Mouse (Mus musculus): Measurements from ENCODE around the gene Slc16a10.

The Slc16a10 gene

DNA sequence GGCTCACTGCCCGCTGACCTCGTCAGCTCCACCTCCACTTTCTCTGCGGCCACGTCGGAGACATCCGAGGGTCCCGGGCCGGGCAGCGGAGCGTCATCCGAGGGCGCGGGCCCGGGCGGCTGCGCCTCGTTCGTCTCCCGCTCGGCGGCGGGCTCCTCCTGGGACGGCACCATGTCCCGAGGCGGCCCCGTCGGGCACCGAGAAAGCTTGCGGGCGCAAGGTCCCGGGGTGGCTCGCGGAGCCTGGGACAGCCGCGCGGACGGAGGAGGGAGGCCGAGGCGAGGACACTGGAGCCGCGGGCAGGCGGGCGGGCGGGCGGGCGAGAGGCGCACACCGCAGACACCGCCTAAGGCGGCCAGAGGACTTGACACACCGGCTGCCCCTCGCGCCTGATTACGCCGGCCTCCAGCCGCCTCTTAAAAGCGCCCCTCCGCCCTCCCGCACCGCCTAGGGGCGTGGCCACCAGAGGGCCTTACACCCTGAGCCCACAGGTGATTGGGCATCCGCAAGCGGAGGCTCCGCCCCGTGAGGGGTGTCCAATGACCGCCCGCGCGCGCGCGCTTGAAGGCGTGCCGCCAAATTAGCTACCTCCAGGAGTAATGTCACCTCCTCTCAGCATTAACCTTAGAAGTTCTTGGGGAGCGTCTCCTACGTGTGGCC is at the start of gene Slc16a10:
Gene Slc16a10 (minus strand): TSS at position 395 of the 660 bp plus-strand sequence.
- DNase-seq, result peak; percentile 94

DNA sequence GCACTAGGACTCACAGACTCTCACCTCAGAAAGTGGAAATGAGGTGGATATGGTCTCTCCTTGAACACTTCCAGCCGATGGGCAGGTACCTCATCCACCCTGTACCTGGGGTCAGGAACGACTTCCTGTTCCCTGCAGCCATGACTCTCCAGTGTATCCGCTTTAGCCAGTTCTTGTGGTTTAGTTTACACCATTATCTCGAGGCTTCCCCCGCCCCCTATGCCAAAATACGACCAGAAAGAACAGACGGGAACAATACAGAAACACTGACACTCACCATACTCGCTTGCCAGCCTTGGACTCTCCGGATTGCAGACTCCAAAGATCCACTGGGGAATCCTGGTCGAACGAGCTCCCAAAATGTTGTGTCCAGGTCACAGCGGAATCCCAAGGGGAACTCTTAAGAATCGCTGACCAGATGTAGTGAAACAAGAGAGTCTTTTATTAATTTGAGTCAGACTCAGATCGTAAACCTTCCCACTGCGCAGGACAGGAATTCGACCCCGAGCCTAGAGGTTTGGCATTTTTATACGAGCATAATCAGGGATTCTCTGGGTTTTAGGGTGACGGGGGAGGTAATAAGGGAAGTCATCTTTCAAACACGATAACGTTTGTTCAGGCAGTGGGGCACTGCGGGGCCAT is 49.4 kb upstream of the Slc16a10 start:
- peak; percentile 11 for DNase-seq

DNA sequence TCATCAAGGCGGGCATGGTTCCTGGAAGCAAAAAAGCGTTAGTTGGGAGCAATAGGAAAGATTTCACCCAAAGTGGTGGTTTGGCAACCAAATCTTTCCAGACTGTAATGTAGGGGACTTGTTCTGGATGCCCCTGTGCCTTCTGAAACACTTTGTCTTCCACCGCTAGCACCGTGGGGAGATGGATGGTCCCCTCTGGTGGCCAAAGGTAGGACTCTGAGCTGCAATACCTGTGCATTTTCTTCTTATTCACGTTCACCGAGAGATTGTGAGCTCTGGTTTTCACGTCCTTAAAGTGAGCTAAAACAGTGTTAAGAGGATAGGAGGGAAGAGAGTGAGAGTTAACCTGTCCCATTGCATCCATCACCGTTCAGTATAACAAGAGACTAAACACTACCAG is 48.8 kb upstream of the Slc16a10 start:
- no peak for DNase-seq

DNA sequence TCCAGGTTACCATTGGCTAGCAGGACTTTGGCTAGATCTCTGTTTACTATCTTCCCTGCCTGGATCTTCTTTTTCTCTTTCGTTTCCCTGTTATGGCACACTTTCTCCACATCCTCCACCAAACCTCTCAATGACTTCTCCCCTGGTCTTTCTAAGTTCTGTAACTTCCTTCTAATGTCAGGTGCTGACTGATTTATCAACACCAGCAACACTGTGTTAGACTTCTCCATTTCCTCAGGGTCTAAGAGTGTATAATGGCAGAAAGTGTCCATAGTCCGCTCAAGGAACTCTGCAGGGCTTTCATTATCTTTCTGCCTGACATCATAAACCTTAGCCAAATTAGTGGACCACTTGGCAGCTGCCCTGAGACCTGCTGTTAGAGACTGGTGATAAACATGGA is 47.6 kb upstream of the Slc16a10 start:
- no peak for DNase-seq

DNA sequence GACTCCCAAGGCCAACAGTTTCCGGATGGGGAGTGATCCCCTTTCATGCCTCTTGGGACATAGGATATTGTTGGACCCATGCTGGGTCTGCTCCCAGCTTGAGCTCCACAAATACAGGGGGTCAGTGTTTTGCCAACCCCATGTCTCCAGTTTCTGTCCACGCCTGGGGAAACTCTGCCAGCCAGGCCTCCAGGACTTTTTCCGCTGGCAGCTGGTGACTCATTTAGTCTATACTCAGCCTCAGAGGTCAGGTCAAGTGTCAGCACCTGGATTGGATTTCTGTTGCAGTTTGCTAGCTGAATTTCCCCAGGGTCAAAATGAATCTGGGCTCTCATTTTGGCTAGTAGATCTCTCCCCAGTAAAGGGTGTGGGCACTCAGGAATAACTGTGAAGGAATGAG is 46.8 kb upstream of the Slc16a10 start:
- no peak for DNase-seq

DNA sequence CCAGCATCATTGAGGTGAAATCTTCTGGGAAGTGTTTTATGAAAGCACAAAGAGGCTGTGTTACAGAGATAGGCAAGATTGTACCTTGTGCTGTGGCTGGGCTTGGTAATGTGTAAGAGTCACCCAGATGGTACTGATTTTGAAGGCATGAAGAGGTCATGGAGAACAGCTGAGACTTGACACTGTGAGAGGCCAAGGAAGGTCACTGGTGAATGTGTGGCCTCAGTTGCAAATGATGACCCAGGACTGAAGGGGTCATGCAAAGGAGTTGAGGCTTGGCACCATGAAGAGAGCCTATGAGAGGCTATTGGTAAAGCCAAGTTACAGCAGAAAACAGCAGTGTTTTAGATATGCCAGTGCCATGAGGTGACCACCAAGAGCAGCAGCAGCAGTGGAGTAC is 43.9 kb upstream of the Slc16a10 start:
- no peak for DNase-seq

DNA sequence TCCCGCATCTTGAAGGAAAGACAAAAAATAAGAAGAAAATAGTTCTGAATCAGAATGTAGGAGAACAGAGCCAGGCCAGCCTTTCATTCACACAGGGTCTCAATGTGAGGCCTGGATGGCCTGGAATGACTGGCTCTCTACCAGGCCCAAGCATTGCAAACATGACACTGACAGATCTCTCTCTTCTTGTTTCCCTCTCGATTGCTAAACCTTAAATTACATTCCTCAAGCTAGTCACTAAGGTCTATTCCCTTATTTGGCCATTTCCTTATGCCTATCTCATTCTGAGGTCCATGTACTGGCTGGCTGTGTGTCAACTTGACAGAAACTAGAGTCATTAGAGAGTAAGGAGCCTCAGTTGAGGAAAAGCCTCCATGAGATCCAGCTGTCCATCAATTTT is 38.0 kb upstream of the Slc16a10 start:
- DNase-seq, result peak; percentile 46

DNA sequence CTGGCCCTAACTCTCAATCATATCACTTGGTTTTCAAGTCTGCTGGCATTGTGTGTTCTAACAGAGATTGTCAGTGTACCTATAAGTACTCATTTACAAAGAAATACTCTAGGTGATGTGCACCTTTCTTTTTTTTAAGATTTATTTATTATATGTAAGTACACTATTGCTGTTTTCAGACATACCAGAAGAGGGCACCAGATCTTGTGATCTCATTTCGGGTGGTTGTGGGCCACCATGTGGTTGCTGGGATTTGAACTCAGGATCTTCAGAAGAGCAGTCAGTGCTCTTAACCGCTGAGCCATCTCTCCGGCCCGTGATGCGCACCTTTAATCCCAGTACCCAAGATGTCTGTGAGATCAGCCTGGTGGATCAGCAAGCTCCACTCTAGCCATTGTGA is 37.1 kb upstream of the Slc16a10 start:
- DNase-seq, result no peak

DNA sequence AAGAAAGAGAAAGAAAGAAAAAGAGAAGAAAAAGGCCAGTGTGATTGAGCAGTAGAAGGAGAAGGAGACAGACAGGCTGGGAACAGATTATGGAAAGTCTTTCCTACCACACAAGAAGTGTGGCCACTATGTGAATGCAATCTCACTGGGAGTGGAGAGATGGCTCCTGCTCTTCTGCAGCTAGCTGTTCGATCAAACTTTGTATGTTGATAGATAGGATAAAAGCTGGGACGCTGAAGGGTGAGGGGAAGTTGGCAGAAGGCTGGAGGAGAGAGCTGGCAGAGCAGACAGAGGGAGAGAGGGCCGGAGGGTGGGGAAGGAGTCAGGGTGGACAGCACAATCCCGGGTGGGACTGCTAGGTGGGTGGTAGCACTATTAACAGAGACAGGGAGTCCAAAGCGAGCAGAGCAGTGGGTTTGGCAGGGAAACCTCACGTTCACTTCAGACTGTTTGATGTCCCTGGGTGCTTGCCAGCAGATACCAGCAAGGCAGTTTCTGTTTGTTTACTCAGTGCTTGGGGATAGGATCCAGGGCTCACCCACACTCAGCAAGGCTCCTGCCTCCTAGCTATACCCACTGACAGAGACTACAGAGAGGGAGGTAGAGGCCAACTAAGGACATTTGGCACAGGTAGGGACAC is 35.4 kb upstream of the Slc16a10 start:
- DNase-seq, result peak; percentile 69

DNA sequence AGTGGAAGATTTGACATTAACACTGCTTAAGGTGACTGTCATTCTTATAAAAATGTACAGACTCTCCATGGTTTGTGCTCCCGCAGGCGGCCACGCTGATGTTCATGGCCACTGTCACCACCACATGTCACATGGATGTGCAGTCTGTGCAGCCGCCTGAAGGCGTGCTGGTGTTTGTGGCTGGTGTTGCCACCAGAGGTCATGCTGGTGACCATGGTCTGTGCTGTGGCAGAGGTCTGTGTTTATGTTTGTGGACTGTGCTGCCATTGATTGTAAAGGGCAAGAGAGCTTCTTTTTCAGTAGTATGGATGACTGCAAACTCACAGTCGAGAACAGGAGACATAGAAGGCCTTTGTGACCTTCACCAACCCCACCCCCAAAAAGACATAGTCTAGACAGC is 30.1 kb upstream of the Slc16a10 start:
- no peak for DNase-seq

DNA sequence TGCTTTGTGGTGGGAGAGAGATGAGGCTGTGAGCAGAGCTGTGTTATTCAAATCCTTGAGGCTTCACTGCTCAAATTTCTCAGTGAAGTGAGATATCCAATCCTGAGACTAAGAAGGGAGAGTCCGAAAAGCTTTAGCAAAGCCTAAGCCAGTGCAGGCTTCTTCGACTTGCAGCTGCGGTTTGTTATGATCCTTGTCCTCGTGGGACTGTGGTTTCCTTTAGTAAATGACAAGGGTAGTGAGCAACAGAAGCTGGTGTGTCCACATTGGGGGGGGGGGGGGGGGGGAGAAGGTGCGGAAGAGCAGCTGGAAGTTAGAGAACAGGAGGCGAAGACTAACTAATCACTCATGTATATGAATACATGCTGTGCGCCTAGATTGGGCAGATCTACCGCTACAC is 29.2 kb upstream of the Slc16a10 start:
- no peak for DNase-seq

DNA sequence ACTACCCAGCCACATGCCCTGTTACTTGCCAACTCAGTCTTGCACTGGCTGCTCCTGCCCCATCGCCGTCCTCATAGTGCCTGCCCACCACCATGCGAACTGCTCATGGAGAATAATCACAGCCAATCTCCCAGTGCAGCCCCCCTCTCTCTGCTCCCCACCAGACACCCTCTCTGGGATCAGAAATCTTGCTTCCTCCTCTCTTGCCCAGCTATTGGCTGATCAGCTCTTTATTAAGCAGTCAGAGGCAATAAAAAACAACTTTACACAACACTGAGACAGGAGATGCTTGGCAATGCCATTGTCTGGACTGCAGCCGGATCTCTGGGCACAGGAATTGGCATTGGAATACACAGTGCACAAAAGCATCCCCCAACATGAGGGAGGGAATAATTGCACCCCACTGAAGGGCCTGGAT is 28.1 kb upstream of the Slc16a10 start:
- DNase-seq, result no peak

DNA sequence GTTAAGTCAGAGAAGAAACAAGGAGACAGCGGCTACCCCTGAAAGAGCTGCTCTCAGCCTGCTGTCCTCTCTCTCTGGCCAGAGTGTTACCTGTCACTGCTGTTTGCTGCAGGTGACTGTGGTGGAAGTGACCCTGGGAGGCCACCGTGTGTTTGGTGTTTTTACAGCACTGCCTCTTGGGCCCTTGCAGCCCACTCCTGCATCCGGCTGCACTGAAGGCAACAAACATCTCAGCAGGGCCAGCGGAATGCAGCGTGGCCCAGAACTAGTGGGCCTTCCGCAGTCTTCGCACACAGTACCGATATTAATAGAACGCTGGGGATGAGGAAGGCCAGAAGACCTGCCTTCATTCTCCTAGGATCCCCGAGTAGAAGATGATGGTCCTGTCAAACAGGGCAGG is 27.5 kb upstream of the Slc16a10 start:
- DNase-seq, result no peak

DNA sequence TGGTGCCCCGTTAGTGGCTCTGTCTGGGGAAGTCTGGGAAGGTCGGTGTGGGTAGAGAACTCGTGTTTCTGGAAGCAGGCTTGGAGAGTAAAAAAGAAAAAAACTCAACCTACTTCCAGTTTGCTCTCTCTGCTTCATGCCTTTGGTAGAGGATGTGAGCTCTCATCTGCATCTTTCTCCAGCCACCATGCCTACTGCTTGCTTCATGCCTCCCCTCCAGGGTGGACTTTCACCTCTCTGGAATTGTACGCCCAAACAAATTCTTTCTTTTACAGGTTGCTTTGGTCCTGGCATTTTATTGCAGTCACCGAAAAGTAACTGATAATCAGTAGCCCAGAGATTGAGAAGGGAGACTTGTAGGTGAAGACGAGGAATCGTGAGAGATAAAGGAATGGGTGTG is 27.0 kb upstream of the Slc16a10 start:
- DNase-seq, result no peak

DNA sequence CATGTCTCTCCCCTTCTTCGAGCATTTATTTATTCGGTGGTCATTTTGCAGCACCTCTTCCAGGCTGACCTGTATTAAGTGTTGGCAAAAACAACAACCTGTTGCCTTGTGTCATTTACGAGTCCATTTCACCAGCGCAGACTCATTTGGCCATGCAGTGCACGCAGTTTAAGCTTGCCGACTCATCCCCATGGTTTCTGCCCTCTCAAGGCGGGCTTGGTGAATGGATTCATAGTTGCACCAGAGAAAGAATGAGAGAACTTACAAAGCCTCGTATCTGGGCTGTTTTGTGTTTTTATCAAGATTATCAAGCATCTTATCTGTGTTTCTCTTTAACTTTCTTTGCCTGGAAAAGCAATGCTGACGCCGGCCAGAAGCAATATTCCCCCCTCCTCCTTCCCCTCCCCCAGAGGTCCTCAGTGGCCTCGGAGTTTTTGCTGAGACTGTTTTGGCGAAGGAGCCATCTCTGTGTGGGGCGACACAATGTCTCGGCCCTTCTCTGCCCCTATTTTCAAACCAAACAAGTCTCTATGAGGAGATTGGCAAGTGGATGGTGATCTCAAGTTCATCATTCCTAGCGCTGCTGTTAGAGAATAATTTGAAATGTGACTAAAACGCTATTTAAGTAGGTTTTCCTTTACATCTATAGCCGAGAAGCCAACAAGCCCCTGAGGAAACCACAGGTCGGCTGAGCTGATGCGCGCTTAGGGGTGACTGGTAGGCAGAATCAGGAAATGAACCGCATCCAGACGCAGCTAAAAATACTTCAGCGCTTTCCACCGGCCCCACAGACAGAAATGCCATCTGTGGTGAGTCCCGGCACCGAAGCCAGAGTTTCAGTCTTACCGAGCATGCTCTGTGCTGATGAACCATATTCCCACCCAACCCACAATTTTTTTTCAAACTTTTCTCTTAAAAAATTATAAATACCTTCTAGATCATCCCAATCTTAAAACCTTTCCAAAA is 22.6 kb upstream of the Slc16a10 start:
- DNase-seq, result no peak

DNA sequence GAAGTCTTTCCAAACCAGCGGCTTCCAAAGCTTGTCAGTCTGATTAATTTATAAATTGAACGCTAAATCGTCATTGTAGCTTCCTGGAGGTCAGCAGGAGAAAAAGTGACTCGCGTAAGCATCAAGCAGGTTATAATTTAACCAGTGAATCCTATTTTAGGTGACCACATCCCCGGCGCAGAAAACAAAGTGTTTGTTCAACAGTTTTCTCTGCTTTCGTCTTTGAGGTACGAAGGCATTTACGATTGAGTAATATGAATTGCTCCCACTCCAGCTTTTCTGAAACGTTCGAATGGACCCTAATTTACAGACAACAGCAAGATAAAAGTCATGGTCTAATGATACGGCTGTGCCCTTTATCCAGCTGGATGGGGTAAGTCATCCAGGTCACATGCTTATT is 21.9 kb upstream of the Slc16a10 start:
- DNase-seq, result no peak

DNA sequence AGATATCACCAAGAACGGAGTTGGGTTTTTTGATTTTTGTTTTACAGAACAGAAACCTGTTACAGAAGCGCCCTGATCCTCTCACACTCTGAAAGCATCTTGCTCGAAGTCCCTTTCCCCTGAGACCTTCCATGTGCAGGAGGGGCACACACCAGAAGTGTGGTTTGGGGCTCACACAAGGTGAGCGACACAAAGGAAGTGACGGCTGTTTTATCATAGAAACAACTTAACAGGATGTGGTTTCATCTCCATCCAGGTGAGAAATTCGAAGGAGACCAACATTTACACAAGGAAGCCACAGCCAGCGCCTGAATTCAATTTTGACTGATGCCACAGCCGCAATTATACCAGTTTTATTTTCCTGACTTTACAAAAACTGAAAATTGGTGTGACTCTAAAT is 21.3 kb upstream of the Slc16a10 start:
- no peak for DNase-seq

DNA sequence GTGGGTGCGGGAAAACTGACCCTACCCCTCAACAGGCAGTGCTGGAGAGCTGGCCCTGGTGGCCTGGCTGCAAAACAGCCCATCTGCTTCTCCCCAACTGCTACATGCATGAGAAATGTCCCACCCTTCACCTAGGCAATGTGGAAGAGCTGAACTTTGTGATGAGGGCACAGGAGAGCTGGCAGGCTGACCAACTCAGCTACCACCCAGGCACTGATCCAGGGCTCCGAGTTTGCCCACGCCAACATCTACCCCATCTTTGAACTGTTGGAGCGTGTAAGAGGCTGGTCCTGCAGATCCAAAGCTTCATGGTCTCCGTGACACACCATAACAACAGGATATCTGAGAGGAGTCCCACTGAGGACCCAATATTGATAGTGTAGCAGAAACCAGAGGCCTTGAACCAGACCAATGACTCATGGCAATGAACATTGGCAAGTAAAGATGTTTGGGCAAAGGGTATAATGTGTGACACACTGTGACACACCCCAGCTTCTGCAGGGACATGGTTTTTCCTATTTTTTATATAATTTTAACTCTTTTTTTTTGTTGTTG is 19.7 kb upstream of the Slc16a10 start:
- no peak for DNase-seq

DNA sequence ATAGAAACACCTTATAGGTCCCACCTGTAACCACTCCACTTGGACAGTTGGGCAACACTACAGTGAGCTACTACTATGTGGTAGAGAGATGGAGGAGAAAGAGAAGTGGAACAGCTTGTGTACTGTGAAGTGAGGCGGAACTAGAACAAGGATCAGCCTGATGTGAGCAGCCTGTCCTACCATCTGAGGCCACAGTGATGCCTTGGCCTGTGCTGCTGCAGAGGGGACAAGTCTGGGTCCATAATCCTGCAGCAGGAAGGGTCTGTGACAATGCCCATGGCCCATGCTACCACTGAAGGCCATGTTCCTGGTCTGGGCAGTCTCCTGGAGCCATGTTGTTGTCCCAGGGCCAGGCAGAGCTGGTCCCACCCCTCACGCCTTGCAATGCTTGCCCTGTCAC is 19.2 kb upstream of the Slc16a10 start:
- no peak for DNase-seq

DNA sequence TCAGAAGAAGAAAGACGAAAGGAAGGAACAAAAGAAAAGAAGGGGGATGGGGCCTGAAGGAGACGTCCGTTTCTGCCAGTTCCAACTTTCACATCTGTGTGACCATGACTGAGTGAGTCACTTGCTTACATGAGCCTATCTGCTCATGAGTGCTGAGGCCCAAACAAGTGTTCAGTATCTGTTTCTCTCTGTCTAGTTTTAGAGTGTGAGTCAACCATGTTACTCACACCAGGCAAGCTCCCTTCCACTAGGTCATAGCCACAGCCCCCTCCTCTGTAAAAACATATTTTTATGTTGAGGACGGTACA is 10.4 kb upstream of the Slc16a10 start:
- no peak for DNase-seq

DNA sequence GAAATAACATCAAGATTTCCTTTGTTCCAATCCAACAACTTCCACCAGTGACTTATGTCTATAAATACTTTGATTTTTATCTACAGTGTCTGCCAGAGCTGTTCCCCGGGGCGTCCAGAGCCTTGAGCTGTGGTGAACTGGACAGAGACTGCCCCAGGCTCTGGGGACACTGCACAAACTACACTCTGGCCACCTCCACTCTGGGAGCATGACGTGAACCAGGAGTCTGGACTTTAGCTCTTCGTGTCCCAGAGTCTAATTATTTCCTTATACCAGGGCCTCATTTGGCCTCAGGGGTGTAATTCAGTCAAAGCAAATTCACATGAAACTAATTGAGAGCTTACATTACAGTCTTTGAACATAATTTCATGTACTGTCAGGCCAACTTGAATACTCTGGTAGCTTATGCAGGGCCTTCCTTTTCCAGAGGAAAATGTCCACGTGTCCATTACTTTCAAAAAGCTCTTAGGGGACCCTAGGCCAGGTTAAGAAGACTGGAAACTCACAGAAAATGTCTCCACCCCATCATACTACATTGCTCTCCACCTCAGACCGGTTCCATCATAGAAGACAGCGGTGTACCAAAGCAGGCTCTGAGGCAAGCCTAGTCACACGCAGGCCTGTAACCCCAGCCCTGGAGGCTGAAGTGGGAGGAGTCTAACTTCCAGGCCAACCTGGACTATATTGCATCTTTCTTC is 9.9 kb upstream of the Slc16a10 start:
- DNase-seq, result no peak

DNA sequence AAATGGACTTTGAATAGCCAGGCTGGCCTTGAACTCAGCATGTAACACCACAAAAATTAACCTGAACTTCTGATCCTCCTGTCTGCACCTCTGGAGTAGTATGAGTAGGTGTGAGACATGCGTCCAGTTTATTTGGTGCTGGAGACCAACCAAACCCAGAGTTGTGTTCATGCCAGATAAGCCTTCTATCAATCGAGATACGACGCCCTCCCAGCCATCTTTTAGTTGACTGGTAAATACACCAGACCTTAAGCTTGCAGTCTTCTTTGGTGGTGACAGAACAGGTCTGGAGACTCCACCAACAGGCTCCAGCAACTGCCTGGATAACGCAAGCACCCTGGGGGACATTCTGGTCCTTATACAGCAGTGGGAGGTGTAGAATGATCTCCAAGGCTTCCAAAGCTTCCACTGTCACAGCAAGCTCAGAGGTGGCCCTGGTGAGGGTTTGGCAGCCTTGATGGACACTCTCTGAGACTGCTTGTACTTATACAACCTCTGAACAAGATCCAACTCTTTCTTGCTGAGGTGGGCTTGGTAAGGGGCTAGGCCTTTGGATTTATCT is 7.6 kb upstream of the Slc16a10 start:
- DNase-seq, result no peak

All from lung, postnatal 10 days (tissue).